Mouse (Mus musculus) testis, adult 2 months (tissue): ENCODE measurements at regions not wholly inside any gene's neighbourhood (a gene's known extent, or its start where the extent isn't known, plus 50 kb on each side); places are given as distances from the start of the nearest gene placed in this dataset.

ENCODE experiments used
- CTCF ChIP-seq: fragments of 200-500 bp; IDR thresholded peaks from 2 replicates; pipeline ENCODE4 v1.5.1; 2012; ENCODE audit warnings: low read depth, mild to moderate bottlenecking, inconsistent platforms, low read length, moderate library complexity; ENCODE audit not compliant: control insufficient read depth, insufficient read depth, insufficient replicate concordance
- POLR2A ChIP-seq: fragments of 200-500 bp; IDR thresholded peaks from 2 replicates; pipeline ENCODE4 v1.6.1; 2012; ENCODE audit warnings: low read depth, mild to moderate bottlenecking, inconsistent platforms, low read length, moderate library complexity; ENCODE audit not compliant: control insufficient read depth

DNA sequence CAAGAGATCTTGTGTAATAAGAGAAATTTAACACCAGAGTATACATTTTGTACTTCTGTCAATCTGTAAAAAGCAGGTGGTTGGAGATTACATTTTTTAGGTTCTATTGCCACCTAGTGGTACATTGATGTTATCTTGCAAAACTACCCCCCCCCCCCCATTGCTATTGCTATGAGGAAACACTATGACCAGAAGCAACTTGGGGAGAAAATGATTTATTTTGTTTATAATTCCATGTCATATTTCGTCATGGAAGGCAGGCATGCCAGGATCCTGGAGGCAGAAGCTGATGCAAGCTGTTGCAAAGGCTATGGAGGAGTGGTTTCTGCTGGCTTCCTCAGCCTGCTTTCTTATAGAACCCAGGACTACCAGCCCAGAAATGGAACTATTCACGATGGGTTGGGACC, 86.6 kb upstream of the Megf9 start:
- no peak for TF ChIP-seq CTCF
- no peak for TF ChIP-seq POLR2A
